8 mouse cellular contexts compared by ENCODE assay signal in genomic region chr10:99287206-99287605, GRCm38 (mm10). TPM values are rescaled to one million over a fixed set of nuclear protein-coding genes. Genes with fewer than 3 reads are reported as not detected.
A peak's percentile ranks its signal among the peaks of the same experiment; 100 is the strongest.
DNase-seq lines count a peak whose midpoint lies in the region; ATAC-seq and TF ChIP-seq lines count a peak whose summit lies in the region.

No protein-coding gene starts in this region.

- no peak for DNase-seq in heart, adult 18-20 months
- DNase-seq in CD4-positive, CD25-positive, alpha-beta regulatory T cell, adult 2 months (ENCODE audit: low read depth, low spot score): peak; percentile 42
- DNase-seq in liver, postnatal 0 days: no peak
- no peak for DNase-seq in left cerebral cortex, adult 8-10 months (ENCODE audit: low spot score in 2 of 2)
- no peak for DNase-seq in urinary bladder, postnatal 4 days (ENCODE audit: low spot score in 2 of 2)
- DNase-seq in layer of hippocampus, adult 9-10 months (ENCODE audit: low spot score): no peak

- no peak for ATAC-seq in heart, embryonic 11.5 days (replicated peaks; ENCODE audit: insufficient number of reproducible peaks, low FRiP score, low TSS enrichment)
- ATAC-seq in hindbrain, embryonic 12.5 days (ENCODE audit: low FRiP score): no peak
- no peak for ATAC-seq in liver, postnatal 0 days

- peaks cover 30% of the 10 kb centered on the region for H3K4me1 ChIP-seq in heart, embryonic 11.5 days (ENCODE audit: control insufficient read depth, insufficient read depth, low read length)
- H3K4me1 ChIP-seq in hindbrain, embryonic 12.5 days: peaks cover 8% of the 10 kb centered on the region
- H3K4me1 ChIP-seq in liver, postnatal 0 days (ENCODE audit: insufficient read depth): peaks cover 6% of the 10 kb centered on the region; the same call in 1 of the 2 replicates

- no peak for TF ChIP-seq EP300 in liver, postnatal 0 days (IDR thresholded peaks at IDR 0.05; ENCODE audit: low read depth)

- H3K27me3 ChIP-seq in heart, embryonic 11.5 days (ENCODE audit: control insufficient read depth, insufficient read depth, low read length): no peaks in the 10 kb centered on the region
- H3K27me3 ChIP-seq in hindbrain, embryonic 12.5 days: peaks cover 5% of the 10 kb centered on the region; the same call in 1 of the 2 replicates
- no peaks in the 10 kb centered on the region for H3K27me3 ChIP-seq in liver, postnatal 0 days (ENCODE audit: insufficient read depth, low read length)

- H3K36me3 ChIP-seq in heart, embryonic 11.5 days (ENCODE audit: control insufficient read depth, insufficient read depth, low read length): no peaks in the 10 kb centered on the region
- H3K36me3 ChIP-seq in hindbrain, embryonic 12.5 days: no peaks in the 10 kb centered on the region
- H3K36me3 ChIP-seq in liver, postnatal 0 days (replicated peaks; ENCODE audit: insufficient read depth, low read length): no peaks in the 10 kb centered on the region

- peak overlapping the region; percentile 48 for H3K4me2 ChIP-seq in heart, embryonic 11.5 days
- peak overlapping the region; percentile 45 for H3K4me2 ChIP-seq in hindbrain, embryonic 12.5 days (replicated peaks)
- H3K4me2 ChIP-seq in liver, postnatal 0 days (ENCODE audit: low read depth, low read length): peak overlapping the region; percentile 62

- H3K27ac ChIP-seq in heart, embryonic 11.5 days (ENCODE audit: low read depth, low read length): peak overlapping the region; percentile 86
- no peak overlapping the region for H3K27ac ChIP-seq in hindbrain, embryonic 12.5 days
- no peak overlapping the region for H3K27ac ChIP-seq in liver, postnatal 0 days (ENCODE audit: low read depth)

- H3K4me3 ChIP-seq in heart, embryonic 11.5 days (ENCODE audit: low read depth, low read length): no peak overlapping the region
- 0 out of 2 replicates have a peak overlapping the region, but pooled peaks have one; percentile 6 for H3K4me3 ChIP-seq in hindbrain, embryonic 12.5 days
- H3K4me3 ChIP-seq in liver, postnatal 0 days (ENCODE audit: low read depth, low read length): peak overlapping the region; percentile 37

- H3K9me3 ChIP-seq in heart, embryonic 11.5 days (replicated peaks; ENCODE audit: control insufficient read depth, low read length): no peaks in the 10 kb centered on the region
- no peaks in the 10 kb centered on the region for H3K9me3 ChIP-seq in hindbrain, embryonic 12.5 days (replicated peaks)
- H3K9me3 ChIP-seq in liver, postnatal 0 days (ENCODE audit: low read length): no peaks in the 10 kb centered on the region

- peak overlapping the region; percentile 17; the same call in 1 of the 2 replicates for H3K9ac ChIP-seq in heart, embryonic 11.5 days (ENCODE audit: low read depth, low read length)
- H3K9ac ChIP-seq in hindbrain, embryonic 12.5 days: no peak overlapping the region
- H3K9ac ChIP-seq in liver, postnatal 0 days (replicated peaks): 0 out of 2 replicates have a peak overlapping the region, but pooled peaks have one; percentile 21

- no peak for TF ChIP-seq CTCF in liver, postnatal 0 days (IDR thresholded peaks at IDR 0.05; ENCODE audit: low read depth)

- WGBS in heart, embryonic 11.5 days (ENCODE audit: insufficient replicate concordance): 26% methylated on average over 6 of the region's 6 CpGs
- whole genome bisulfite sequencing in hindbrain, embryonic 12.5 days: 31% methylated on average over 6 of the region's 6 CpGs
- WGBS in liver, postnatal 0 days (ENCODE audit: insufficient replicate concordance): 29% methylated on average over 6 of the region's 6 CpGs

RNA-seq across cellular contexts. Expression of gene Dusp6, which starts 24.2 kb away (rescaled TPM):
- 45.5 and 59.9 TPM in 2 replicates for polyA plus RNA-seq in heart, embryonic 11.5 days (2014; fragmentation: Nextera tagmentation; extraction: Ambion mirVana)
- total RNA-seq in heart, adult 18-20 months (2021): 10 to 100 TPM; 14.0 to 16.0 TPM
- 38.3 and 39.6 TPM in 2 replicates for polyA plus RNA-seq in hindbrain, embryonic 12.5 days (2016; fragmentation: Nextera tagmentation; extraction: Ambion mirVana)
- 15.4 and 16.8 TPM in 2 replicates for polyA plus RNA-seq in liver, postnatal 0 days (2015; fragmentation: Nextera tagmentation; extraction: Ambion mirVana)
- total RNA-seq in left cerebral cortex, adult 8-10 months (2022): 10 to 100 TPM; 46.0 to 76.2 (median 60.7) TPM
